Mouse (Mus musculus): ENCODE measurements around the gene Myrfl. TPM values are rescaled to one million over a fixed set of nuclear protein-coding genes. Genes with fewer than 3 reads are reported as not detected.

The Myrfl gene
- polyA plus RNA-seq (2012; fragmentation: generic; extraction: Trizol): under 1 TPM in 1 of 2 experiments, not detected in 1; 0.01 TPM

DNA sequence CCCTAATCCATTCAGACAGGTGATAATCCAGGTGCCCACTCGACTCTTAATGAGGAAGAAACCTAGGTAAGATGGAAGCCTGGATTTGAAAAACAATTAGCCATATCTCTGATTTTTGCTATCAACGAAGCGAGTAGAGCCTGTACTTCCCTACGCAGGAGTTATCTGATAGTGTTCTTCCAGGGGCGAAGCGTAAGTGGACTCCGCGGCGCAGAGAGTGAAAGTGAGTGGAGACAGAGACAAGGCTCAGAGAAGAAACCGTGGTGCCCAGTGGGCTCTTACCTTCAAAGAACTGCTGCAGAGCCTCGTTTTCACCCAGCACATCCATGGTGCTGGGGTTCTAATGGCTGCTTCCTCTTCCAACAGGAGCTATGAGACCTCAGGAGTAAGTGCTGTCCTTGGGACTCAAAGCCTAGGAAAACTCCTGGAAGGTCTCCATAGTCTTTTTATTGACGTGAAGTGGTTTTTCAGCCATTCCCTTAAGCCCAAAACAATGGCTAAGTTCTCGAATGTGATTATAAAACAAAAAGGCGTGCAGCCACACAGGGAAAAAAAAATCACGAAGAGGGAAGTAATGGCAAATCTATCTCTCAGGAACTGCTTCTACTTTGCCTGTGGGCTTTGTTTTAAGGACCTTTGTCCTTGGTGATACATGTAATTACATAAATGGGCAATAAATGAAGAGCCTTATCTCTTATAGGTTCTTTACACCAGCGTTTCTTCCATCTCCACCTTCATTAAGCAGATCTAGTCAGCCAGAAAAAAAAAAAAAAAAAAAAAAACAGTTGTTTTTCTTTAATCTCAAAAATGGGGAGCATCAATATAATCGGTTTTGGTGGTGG, at the start of gene Myrfl:
Myrfl (minus strand) TSS at position 584 of the 842 bp plus-strand sequence.

Other genes with a start within 250 kb of the Myrfl start
- 10 to 100 TPM; 13.3 to 25.1 TPM for gene Rab3ip, start 53.9 kb upstream of the Myrfl start, polyA plus RNA-seq (2012; fragmentation: generic; extraction: Trizol)
- gene Gm10271, start 75.7 kb upstream of the Myrfl start, polyA plus RNA-seq (2012; fragmentation: generic; extraction: Trizol): not detected
- not detected for gene Best3, start 89.4 kb upstream of the Myrfl start, polyA plus RNA-seq (2012; fragmentation: generic; extraction: Trizol)
- gene Lrrc10, start 148.4 kb upstream of the Myrfl start, polyA plus RNA-seq (2012; fragmentation: generic; extraction: Trizol): under 1 TPM in 1 of 2 experiments, not detected in 1; 0.07 TPM
- gene Cct2, start 166.9 kb upstream of the Myrfl start, polyA plus RNA-seq (2012; fragmentation: generic; extraction: Trizol): 100 to 1,000 TPM; 245 to 262 TPM

All from C3H10T1/2 (cell line).